Mouse (Mus musculus) MEL (cell line): ENCODE data around the gene Ankrd50. TPM values are rescaled to one million over a fixed set of nuclear protein-coding genes. Genes with fewer than 3 reads are reported as not detected.

ENCODE experiments used
- DNase-seq: peaks from one replicate; pipeline ENCODE4 v3.0.0; 2011; ENCODE audit warnings: low read depth, low spot score
- H3K27ac ChIP-seq: 2 replicates; pipeline ENCODE4 v1.5.1; 2012; ENCODE audit warnings: low read depth, mild to moderate bottlenecking, control low read depth, low read length, moderate library complexity; ENCODE audit not compliant: control insufficient read depth
- H3K27me3 ChIP-seq, 2 experiments: fragments of 150-350 bp in 1 of 2; sonication (generic) in 1 of 2; 2 replicates each; pipeline ENCODE4 v1.6.1; 2012; ENCODE audit warnings: low read length in 2 of 2, mild to moderate bottlenecking in 2 of 2, improper control_type of control experiment in 1 of 2, moderate library complexity in 1 of 2; ENCODE audit not compliant: insufficient read depth in 2 of 2, control insufficient read depth in 1 of 2
- H3K36me3 ChIP-seq, 2 experiments: 2 replicates each; pipeline ENCODE4 v1.6.1; 2012 to 2014; ENCODE audit warnings: low read length in 2 of 2, improper control_type of control experiment in 1 of 2, inconsistent platforms in 1 of 2, mild to moderate bottlenecking in 1 of 2; ENCODE audit not compliant: insufficient read depth in 2 of 2, control insufficient read depth in 1 of 2
- H3K4me1 ChIP-seq, 2 experiments: fragments of 150-350 bp in 1 of 2; sonication (generic) in 1 of 2; 2 replicates each; pipeline ENCODE4 v1.6.1; 2012; ENCODE audit warnings: low read length in 2 of 2, improper control_type of control experiment in 1 of 2, mild to moderate bottlenecking in 1 of 2; ENCODE audit not compliant: insufficient read depth in 2 of 2, control insufficient read depth in 1 of 2
- H3K4me3 ChIP-seq, 2 experiments: fragments of 150-350 bp in 1 of 2; sonication (generic) in 1 of 2; 2 replicates each; pipeline ENCODE4 v1.5.1; 2012; ENCODE audit warnings: low read depth in 2 of 2, low read length in 2 of 2, mild to moderate bottlenecking in 2 of 2, moderate library complexity in 2 of 2, control low read depth in 1 of 2, improper control_type of control experiment in 1 of 2; ENCODE audit not compliant: control insufficient read depth in 1 of 2, insufficient read depth in 1 of 2
- H3K79me2 ChIP-seq: 2 replicates; pipeline ENCODE4 v1.6.1; 2012; ENCODE audit warnings: mild to moderate bottlenecking, low read length, moderate library complexity; ENCODE audit not compliant: control insufficient read depth, poor library complexity, insufficient read depth
- H3K9ac ChIP-seq: 2 replicates; pipeline ENCODE4 v1.6.1; 2012; ENCODE audit warnings: low read depth, mild to moderate bottlenecking, control low read depth, low read length, moderate library complexity; ENCODE audit not compliant: control insufficient read depth, poor library complexity, severe bottlenecking
- H3K9me3 ChIP-seq: fragments of 150-350 bp; sonication (generic); replicated peaks from 2 replicates; pipeline ENCODE4 v1.6.1; 2012; ENCODE audit warnings: mild to moderate bottlenecking, low read length, improper control_type of control experiment, moderate library complexity; ENCODE audit not compliant: insufficient read depth
- BHLHE40 ChIP-seq: IDR thresholded peaks from 2 replicates; pipeline ENCODE4 v1.6.1; 2012; ENCODE audit warnings: low read depth, mild to moderate bottlenecking, inconsistent platforms, low read length, improper control_type of control experiment, borderline replicate concordance
- CHD2 ChIP-seq: IDR thresholded peaks from 2 replicates; pipeline ENCODE4 v1.6.1; 2011; ENCODE audit warnings: low read length, improper control_type of control experiment
- E2F4 ChIP-seq: IDR thresholded peaks from 2 replicates; pipeline ENCODE4 v1.6.1; 2011; ENCODE audit warnings: low read depth, low read length, improper control_type of control experiment, borderline replicate concordance
- ELF1 ChIP-seq: IDR thresholded peaks from 2 replicates; pipeline ENCODE4 v1.6.1; 2014; ENCODE audit warnings: low read depth, mild to moderate bottlenecking, inconsistent platforms, low read length, improper control_type of control experiment, moderate library complexity
- EP300 ChIP-seq, 2 experiments: IDR thresholded peaks; 2 replicates each; pipeline ENCODE4 v1.6.1; 2011; ENCODE audit warnings: improper control_type of control experiment in 2 of 2, low read length in 2 of 2, low read depth in 1 of 2, mild to moderate bottlenecking in 1 of 2
- HCFC1 ChIP-seq: IDR thresholded peaks from 2 replicates; pipeline ENCODE4 v1.6.1; 2012; ENCODE audit warnings: low read depth, mild to moderate bottlenecking, inconsistent platforms, low read length, improper control_type of control experiment, moderate library complexity
- JUND ChIP-seq: IDR thresholded peaks from 2 replicates; pipeline ENCODE4 v1.6.1; 2011; ENCODE audit warnings: low read depth, mild to moderate bottlenecking, improper control_type of control experiment, low read length
- KAT2A ChIP-seq: conservative IDR thresholded peaks from 2 replicates; pipeline ENCODE4 v1.6.1; 2012; ENCODE audit warnings: low read depth, low read length, improper control_type of control experiment, inconsistent platforms
- MAX ChIP-seq: IDR thresholded peaks from 2 replicates; pipeline ENCODE4 v1.6.1; 2011; ENCODE audit warnings: low read length, improper control_type of control experiment
- MAZ ChIP-seq: IDR thresholded peaks from 2 replicates; pipeline ENCODE4 v1.6.1; 2012; ENCODE audit warnings: low read depth, mild to moderate bottlenecking, inconsistent platforms, low read length, improper control_type of control experiment
- MEF2A ChIP-seq: IDR thresholded peaks from 2 replicates; pipeline ENCODE4 v1.6.1; 2014; ENCODE audit warnings: low read depth, mild to moderate bottlenecking, inconsistent platforms, low read length, improper control_type of control experiment; ENCODE audit not compliant: poor library complexity, insufficient replicate concordance, severe bottlenecking; ENCODE audit errors: extremely low read depth
- MXI1 ChIP-seq: IDR thresholded peaks from 2 replicates; pipeline ENCODE4 v1.6.1; 2011; ENCODE audit warnings: mild to moderate bottlenecking, low read depth, low read length, improper control_type of control experiment
- MYB ChIP-seq: IDR thresholded peaks from 2 replicates; pipeline ENCODE4 v1.6.1; 2011; ENCODE audit warnings: mild to moderate bottlenecking, low read depth, low read length, improper control_type of control experiment
- NRF1 ChIP-seq: IDR thresholded peaks from 2 replicates; pipeline ENCODE4 v1.6.1; 2014; ENCODE audit warnings: low read depth, mild to moderate bottlenecking, inconsistent platforms, low read length, improper control_type of control experiment, moderate library complexity; ENCODE audit not compliant: poor library complexity, insufficient read depth, severe bottlenecking
- POLR2AphosphoS2 ChIP-seq: IDR thresholded peaks from 2 replicates; pipeline ENCODE4 v1.6.1; 2011; ENCODE audit warnings: low read length, improper control_type of control experiment
- POLR2AphosphoS5 ChIP-seq: IDR thresholded peaks from 2 replicates; pipeline ENCODE4 v1.6.1; 2012; ENCODE audit warnings: low read depth, borderline replicate concordance, mild to moderate bottlenecking, inconsistent platforms, low read length, moderate library complexity, mixed read lengths
- RAD21 ChIP-seq: IDR thresholded peaks from 2 replicates; pipeline ENCODE4 v1.6.1; 2011; ENCODE audit warnings: mild to moderate bottlenecking, low read depth, low read length, improper control_type of control experiment
- RCOR1 ChIP-seq: IDR thresholded peaks from 2 replicates; pipeline ENCODE4 v1.6.1; 2012; ENCODE audit warnings: low read depth, mild to moderate bottlenecking, inconsistent platforms, low read length, improper control_type of control experiment
- SIN3A ChIP-seq: IDR thresholded peaks from 2 replicates; pipeline ENCODE4 v1.6.1; 2012; ENCODE audit warnings: low read length, improper control_type of control experiment, inconsistent platforms
- SMC3 ChIP-seq: IDR thresholded peaks from 2 replicates; pipeline ENCODE4 v1.6.1; 2011; ENCODE audit warnings: low read depth, low read length, improper control_type of control experiment
- TAL1 ChIP-seq: IDR thresholded peaks from 2 replicates; pipeline ENCODE4 v1.6.1; 2012; ENCODE audit warnings: mild to moderate bottlenecking, inconsistent platforms, low read length, moderate library complexity, mixed read lengths
- TBP ChIP-seq: IDR thresholded peaks from 2 replicates; pipeline ENCODE4 v1.8.0; 2011; ENCODE audit warnings: low read depth, low read length, improper control_type of control experiment
- TCF12 ChIP-seq: IDR thresholded peaks from 2 replicates; pipeline ENCODE4 v1.6.1; 2014; ENCODE audit warnings: low read depth, mild to moderate bottlenecking, inconsistent platforms, low read length, improper control_type of control experiment, moderate library complexity
- UBTF ChIP-seq: IDR thresholded peaks from 2 replicates; pipeline ENCODE4 v1.6.1; 2012; ENCODE audit warnings: low read depth, mild to moderate bottlenecking, inconsistent platforms, low read length, improper control_type of control experiment, moderate library complexity, borderline replicate concordance; ENCODE audit not compliant: insufficient read depth
- USF1 ChIP-seq: IDR thresholded peaks from 2 replicates; pipeline ENCODE4 v1.6.1; 2014; ENCODE audit warnings: low read depth, mild to moderate bottlenecking, inconsistent platforms, low read length, improper control_type of control experiment, moderate library complexity
- USF2 ChIP-seq, 2 experiments: IDR thresholded peaks; 2 replicates each; pipeline ENCODE4 v1.6.1; 2011 to 2012; ENCODE audit warnings: improper control_type of control experiment in 2 of 2, low read length in 2 of 2, borderline replicate concordance in 1 of 2, inconsistent platforms in 1 of 2, low read depth in 1 of 2, mild to moderate bottlenecking in 1 of 2; ENCODE audit not compliant: insufficient read depth in 1 of 2
- ZC3H11A ChIP-seq: IDR thresholded peaks from 2 replicates; pipeline ENCODE4 v1.6.1; 2012; ENCODE audit warnings: low read depth, mild to moderate bottlenecking, inconsistent platforms, low read length, improper control_type of control experiment
- ZKSCAN1 ChIP-seq: IDR thresholded peaks from 2 replicates; pipeline ENCODE4 v1.6.1; 2012; ENCODE audit warnings: low read depth, mild to moderate bottlenecking, inconsistent platforms, low read length, improper control_type of control experiment, moderate library complexity
- ZMIZ1 ChIP-seq: IDR thresholded peaks from 2 replicates; pipeline ENCODE4 v1.6.1; 2012; ENCODE audit warnings: low read depth, mild to moderate bottlenecking, inconsistent platforms, low read length, improper control_type of control experiment, moderate library complexity
- ZNF384 ChIP-seq: IDR thresholded peaks from 2 replicates; pipeline ENCODE4 v1.6.1; 2012; ENCODE audit warnings: low read depth, mild to moderate bottlenecking, inconsistent platforms, low read length, improper control_type of control experiment
- polyA plus RNA-seq, 2 experiments: library from polyadenylated mRNA; stranded (reverse) in 1 of 2; unstranded in 1 of 2; fragments of >175 nt in 1 of 2; fragments of >200 nt in 1 of 2; gene quantifications; 2 replicates each; pipeline versions ENCODE4 v1.2.1 to v1.2.4; 2012; ENCODE audit warnings: low replicate concordance in 2 of 2, low read depth in 1 of 2; ENCODE audit not compliant: insufficient read length in 2 of 2, insufficient read depth in 1 of 2, missing spikeins in 1 of 2
- total RNA-seq: library from RNA; depleted of rRNA; stranded (reverse); fragments of 300-350 nt; gene quantifications from 2 replicates; pipeline ENCODE4 v1.2.3, GENCODE M21; 2012

Ankrd50 gene
- total and polyA plus RNA-seq, 3 experiments, result 4.4 to 7.8 TPM; not detected in 1

GRCm38 (mm10) chr3:38496795-38497385 lies 12.2 kb upstream of the Ankrd50 start:
- DNase-seq, result no peak
- Histone ChIP-seq H3K4me3 (no peak overlapping the region), H3K9ac (no peak overlapping the region), H3K27me3 (no peaks in the 10 kb centered on the region; a peak in 1 of 4 replicates), H3K36me3 (peaks cover 0 to 3% of the 10 kb centered on the region in 2 experiments; a peak in 2 of 4 replicates), H3K4me1 (peaks cover 0 to 5% of the 10 kb centered on the region in 2 experiments; a peak in 1 of 4 replicates), H3K9me3 (no peaks in the 10 kb centered on the region), H3K79me2 (no peaks in the 10 kb centered on the region), H3K27ac (no peak overlapping the region)
- TF ChIP-seq KAT2A, result no peak
- TF ChIP-seq RCOR1, result no peak
- TF ChIP-seq ZC3H11A, result no peak
- no peak for TF ChIP-seq E2F4
- TF ChIP-seq USF1, result no peak
- TF ChIP-seq USF2 (IDR thresholded peaks at IDR 0.05; ENCODE audit: borderline replicate concordance in 1 of 2, insufficient read depth in 1 of 2, low read depth in 1 of 2, low read length in 2 of 2), result no peak
- TF ChIP-seq BHLHE40, result no peak
- no peak for TF ChIP-seq SIN3A
- TF ChIP-seq NRF1, result no peak
- TF ChIP-seq ZKSCAN1, result no peak
- no peak for TF ChIP-seq ZMIZ1
- no peak for TF ChIP-seq TCF12

DNA sequence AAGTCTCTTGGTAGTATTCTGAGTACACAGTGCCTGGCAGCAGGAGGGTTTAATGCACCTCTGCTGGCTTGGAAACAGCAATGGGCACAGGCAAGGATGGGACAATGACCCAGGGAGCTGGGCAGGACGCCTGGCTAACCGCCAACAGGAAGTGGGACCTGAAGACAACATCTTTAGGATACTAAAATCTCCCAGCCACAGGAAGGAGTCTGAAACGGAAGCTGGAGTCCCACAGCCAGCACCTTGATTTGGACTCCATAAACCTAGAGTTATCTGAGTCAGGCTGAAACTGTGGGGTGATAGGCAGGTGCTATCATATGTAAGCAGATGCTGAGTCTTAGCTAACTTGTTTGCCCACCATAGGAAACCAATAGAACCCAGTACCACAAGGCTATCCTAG lies 7.1 kb upstream of the Ankrd50 start:
- no peaks in the 10 kb centered on the region for H3K9me3 ChIP-seq
- H3K4me1 ChIP-seq, result peaks cover 2 to 8% of the 10 kb centered on the region in 2 experiments
- no peak overlapping the region for H3K27ac ChIP-seq
- no peaks in the 10 kb centered on the region for H3K79me2 ChIP-seq
- H3K9ac ChIP-seq, result no peak overlapping the region
- no peak overlapping the region for H3K4me3 ChIP-seq
- H3K27me3 ChIP-seq, result no peaks in the 10 kb centered on the region; a peak in 1 of 4 replicates
- H3K36me3 ChIP-seq, result peaks cover 0 to 5% of the 10 kb centered on the region in 2 experiments; a peak in 2 of 4 replicates
- DNase-seq, result peak; percentile 37
- TF ChIP-seq ZC3H11A (no peak), ZNF384 (no peak), RAD21 (no peak), MXI1 (no peak), BHLHE40 (no peak), POLR2AphosphoS2 (no peak), MAZ (no peak), HCFC1 (no peak), USF2 (IDR thresholded peaks at IDR 0.05; ENCODE audit: borderline replicate concordance in 1 of 2, insufficient read depth in 1 of 2, low read depth in 1 of 2, low read length in 2 of 2) (no peak), MYB (no peak), RCOR1 (peak; percentile 58; the same call in 1 of the 2 replicates), UBTF (no peak), TBP (no peak), MEF2A (no peak), TCF12 (peak; percentile 57; the same call in 1 of the 2 replicates), SMC3 (no peak), EP300 (IDR thresholded peaks at IDR 0.05; ENCODE audit: low read depth in 1 of 2, low read length in 2 of 2) (peak; percentile 31 to 72; a peak in 3 of 4 replicates), POLR2AphosphoS5 (no peak), CHD2 (no peak), ELF1 (no peak), ZKSCAN1 (no peak), JUND (no peak), MAX (no peak), TAL1 (peak; percentile 57; the same call in 1 of the 2 replicates)
